Mouse (Mus musculus): ENCODE results near the gene Acbd7. TPM values are rescaled to one million over a fixed set of nuclear protein-coding genes. Genes with fewer than 3 reads are reported as not detected.

Acbd7 gene
- polyA plus RNA-seq, 1 experiment from 2014 or later: 0.40 TPM

DNA sequence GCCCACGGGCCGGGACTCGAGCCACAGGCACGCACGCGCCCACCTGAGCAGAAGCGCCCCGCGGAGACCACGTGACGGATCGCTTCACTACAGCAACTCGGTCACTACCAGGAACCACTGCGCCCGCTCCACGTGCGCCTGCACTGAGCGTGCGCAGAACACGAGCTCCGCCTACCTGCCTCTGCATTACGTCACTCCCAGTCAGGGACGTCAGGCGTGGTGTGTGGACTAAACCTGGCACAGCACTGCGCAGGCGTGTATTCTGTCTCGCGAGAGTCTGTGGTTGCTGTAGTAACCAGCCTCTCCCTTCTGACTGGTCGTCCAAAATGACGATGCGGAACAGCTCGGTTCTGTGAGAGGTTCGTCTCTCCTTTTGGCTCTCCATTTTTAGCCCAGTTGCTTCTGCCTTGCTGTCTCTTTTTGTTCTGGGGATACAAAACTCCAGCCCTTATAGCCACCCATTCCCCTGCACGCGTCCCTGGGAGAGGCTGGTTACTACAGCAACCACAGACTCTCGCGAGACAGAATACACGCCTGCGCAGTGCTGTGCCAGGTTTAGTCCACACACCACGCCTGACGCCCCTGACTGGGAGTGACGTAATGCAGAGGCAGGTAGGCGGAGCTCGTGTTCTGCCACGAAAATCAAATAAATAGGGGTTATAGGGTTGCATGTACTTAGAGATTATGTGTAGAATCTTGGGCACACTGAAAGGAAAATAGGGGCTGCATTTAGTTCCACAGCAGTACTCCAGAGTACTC, 3.3 kb upstream of the Acbd7 start, which contains the start of gene Rpp38:
Gene Rpp38 (minus strand): TSS at position 160 of the 759 bp plus-strand sequence.
- TF ChIP-seq CTCF (IDR thresholded peaks at IDR 0.05; ENCODE audit: low read depth): no peak
- ATAC-seq: peak; percentile 97
- Histone ChIP-seq H3K4me3 (ENCODE audit: low read depth, low read length) (peak within 1 kb of the TSS; percentile 76), H3K27me3 (replicated peaks; ENCODE audit: control insufficient read depth, insufficient read depth, low read length) (no peaks in the 10 kb centered on the region), H3K27ac (ENCODE audit: low read depth, low read length) (peak within 1 kb of the TSS; percentile 84), H3K4me2 (replicated peaks; ENCODE audit: low read depth) (peak within 1 kb of the TSS; percentile 84), H3K4me1 (replicated peaks; ENCODE audit: control insufficient read depth, insufficient read depth, low read length) (peaks cover 3% of the 10 kb centered on the region; the same call in 1 of the 2 replicates), H3K9ac (ENCODE audit: low read depth, low read length) (peak within 1 kb of the TSS; percentile 77), H3K36me3 (ENCODE audit: control insufficient read depth, insufficient read depth) (peaks cover 11% of the 10 kb centered on the region), H3K9me3 (ENCODE audit: control insufficient read depth) (no peaks in the 10 kb centered on the region)
- under 1% methylated on average over 45 of the region's 45 CpGs for WGBS

DNA sequence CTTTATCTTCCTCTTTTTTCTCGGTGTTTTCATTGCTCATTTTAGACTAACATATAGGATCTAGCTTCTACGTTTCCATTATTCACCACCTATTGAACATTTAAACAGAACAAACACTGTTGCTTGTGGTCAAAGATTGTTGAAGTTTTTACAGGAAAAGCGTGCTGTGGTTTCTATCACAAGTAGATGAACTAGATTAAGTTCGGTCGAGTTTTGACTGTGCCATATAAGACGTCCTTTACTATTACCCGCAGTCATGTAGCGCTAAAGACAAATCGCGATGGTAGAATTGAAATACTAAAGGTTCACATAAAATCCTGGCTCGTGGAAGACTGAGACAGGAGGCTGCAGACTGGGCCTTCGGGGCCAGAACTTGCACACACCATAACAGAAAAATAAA, 2.2 kb upstream of the Acbd7 start:
- WGBS: 91% methylated on average over 12 of the region's 12 CpGs
- peaks cover 3% of the 10 kb centered on the region; the same call in 1 of the 2 replicates for H3K4me1 ChIP-seq (replicated peaks; ENCODE audit: control insufficient read depth, insufficient read depth, low read length)
- no peaks in the 10 kb centered on the region for H3K9me3 ChIP-seq (ENCODE audit: control insufficient read depth)
- no peak overlapping the region for H3K4me3 ChIP-seq (ENCODE audit: low read depth, low read length)
- peaks cover 7% of the 10 kb centered on the region for H3K36me3 ChIP-seq (ENCODE audit: control insufficient read depth, insufficient read depth)
- no peak overlapping the region for H3K9ac ChIP-seq (ENCODE audit: low read depth, low read length)
- no peaks in the 10 kb centered on the region for H3K27me3 ChIP-seq (replicated peaks; ENCODE audit: control insufficient read depth, insufficient read depth, low read length)
- H3K4me2 ChIP-seq (replicated peaks; ENCODE audit: low read depth): no peak overlapping the region
- no peak for ATAC-seq
- no peak for TF ChIP-seq CTCF (IDR thresholded peaks at IDR 0.05; ENCODE audit: low read depth)
- H3K27ac ChIP-seq (ENCODE audit: low read depth, low read length): no peak overlapping the region

DNA sequence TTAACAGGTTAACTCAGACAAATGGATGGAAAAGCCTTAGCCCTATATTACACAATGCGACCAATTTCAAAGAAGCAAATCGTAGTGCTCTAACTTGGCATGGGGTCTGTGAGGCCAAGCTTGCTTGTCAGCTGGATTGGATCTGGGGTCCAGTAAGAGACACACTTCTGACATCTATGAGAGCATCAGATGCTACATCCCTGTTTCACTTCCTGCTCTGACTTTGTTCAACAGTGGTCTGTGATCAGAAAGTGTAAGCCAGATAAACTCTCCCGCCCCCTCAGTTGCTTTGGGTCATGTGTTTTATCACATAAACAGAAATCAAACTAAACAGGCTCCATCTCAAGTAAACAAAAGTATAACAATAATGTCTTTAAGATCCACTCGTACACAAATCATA, 12.5 kb downstream of the Acbd7 start:
- H3K27me3 ChIP-seq (replicated peaks; ENCODE audit: control insufficient read depth, insufficient read depth, low read length): no peaks in the 10 kb centered on the region
- H3K4me1 ChIP-seq (replicated peaks; ENCODE audit: control insufficient read depth, insufficient read depth, low read length): no peaks in the 10 kb centered on the region
- H3K36me3 ChIP-seq (ENCODE audit: control insufficient read depth, insufficient read depth): no peaks in the 10 kb centered on the region
- H3K9ac ChIP-seq (ENCODE audit: low read depth, low read length): no peak overlapping the region
- no peak overlapping the region for H3K4me2 ChIP-seq (replicated peaks; ENCODE audit: low read depth)
- no peak overlapping the region for H3K4me3 ChIP-seq (ENCODE audit: low read depth, low read length)
- ATAC-seq: no peak
- WGBS: 67% methylated on average over 4 of the region's 4 CpGs
- TF ChIP-seq CTCF (IDR thresholded peaks at IDR 0.05; ENCODE audit: low read depth): no peak
- H3K9me3 ChIP-seq (ENCODE audit: control insufficient read depth): 0 out of 2 replicates have a peak, but pooled peaks cover 5% of the 10 kb centered on the region
- H3K27ac ChIP-seq (ENCODE audit: low read depth, low read length): no peak overlapping the region

DNA sequence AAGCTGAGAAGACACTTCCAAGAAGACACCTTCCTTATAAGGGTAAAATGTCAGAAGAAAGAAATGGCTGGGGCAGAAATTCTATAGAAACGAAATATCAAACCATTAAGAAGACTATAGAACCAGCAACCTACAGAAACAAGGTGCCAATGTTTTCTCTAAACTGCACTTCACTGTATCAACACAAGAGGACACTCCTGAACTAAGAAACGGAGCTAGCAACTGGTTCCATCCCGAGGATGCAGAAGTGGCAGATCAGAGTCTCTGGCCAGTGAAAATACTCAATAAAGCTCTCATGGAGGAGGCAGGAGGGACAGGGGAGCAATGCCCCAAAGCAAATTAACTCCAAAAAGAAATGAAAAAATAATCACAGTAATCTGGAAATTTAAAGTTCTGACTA, 13.0 kb downstream of the Acbd7 start:
- Histone ChIP-seq H3K27me3 (replicated peaks; ENCODE audit: control insufficient read depth, insufficient read depth, low read length) (no peaks in the 10 kb centered on the region), H3K4me1 (replicated peaks; ENCODE audit: control insufficient read depth, insufficient read depth, low read length) (no peaks in the 10 kb centered on the region), H3K9ac (ENCODE audit: low read depth, low read length) (no peak overlapping the region), H3K4me2 (replicated peaks; ENCODE audit: low read depth) (no peak overlapping the region), H3K9me3 (ENCODE audit: control insufficient read depth) (0 out of 2 replicates have a peak, but pooled peaks cover 5% of the 10 kb centered on the region), H3K27ac (ENCODE audit: low read depth, low read length) (no peak overlapping the region), H3K36me3 (ENCODE audit: control insufficient read depth, insufficient read depth) (no peaks in the 10 kb centered on the region), H3K4me3 (ENCODE audit: low read depth, low read length) (no peak overlapping the region)
- 18% methylated on average over 3 of the region's 3 CpGs for WGBS
- ATAC-seq: no peak
- peak; percentile 89 for TF ChIP-seq CTCF (IDR thresholded peaks at IDR 0.05; ENCODE audit: low read depth)

DNA sequence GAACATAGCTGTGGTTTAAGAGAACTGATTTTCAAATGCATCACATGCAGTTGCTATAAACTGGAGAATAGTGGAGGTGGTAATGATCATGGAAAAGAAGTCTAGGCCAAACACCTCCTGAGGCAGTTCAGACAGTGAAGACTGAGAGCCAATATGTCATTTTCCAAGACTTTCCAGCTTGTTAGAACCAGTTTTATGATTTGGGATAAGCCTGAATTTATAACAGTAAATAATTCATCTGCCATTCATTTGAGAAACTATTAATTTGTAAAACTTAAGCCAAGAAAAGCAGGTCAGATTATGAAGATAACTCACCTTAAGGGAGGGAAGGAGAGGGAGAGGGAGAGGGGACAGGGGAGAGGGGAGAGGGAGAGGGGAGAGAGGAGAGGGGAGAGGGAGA, 17.2 kb downstream of the Acbd7 start:
- no peaks in the 10 kb centered on the region; the same call in 1 of the 2 replicates for H3K27me3 ChIP-seq (replicated peaks; ENCODE audit: control insufficient read depth, insufficient read depth, low read length)
- no peak overlapping the region for H3K27ac ChIP-seq (ENCODE audit: low read depth, low read length)
- no peaks in the 10 kb centered on the region for H3K36me3 ChIP-seq (ENCODE audit: control insufficient read depth, insufficient read depth)
- H3K9me3 ChIP-seq (ENCODE audit: control insufficient read depth): 0 out of 2 replicates have a peak, but pooled peaks cover 5% of the 10 kb centered on the region
- no peak overlapping the region for H3K4me3 ChIP-seq (ENCODE audit: low read depth, low read length)
- TF ChIP-seq CTCF (IDR thresholded peaks at IDR 0.05; ENCODE audit: low read depth): no peak
- no peak overlapping the region for H3K9ac ChIP-seq (ENCODE audit: low read depth, low read length)
- 0 out of 2 replicates have a peak, but pooled peaks cover 3% of the 10 kb centered on the region for H3K4me1 ChIP-seq (replicated peaks; ENCODE audit: control insufficient read depth, insufficient read depth, low read length)
- no peak for ATAC-seq
- H3K4me2 ChIP-seq (replicated peaks; ENCODE audit: low read depth): no peak overlapping the region

DNA sequence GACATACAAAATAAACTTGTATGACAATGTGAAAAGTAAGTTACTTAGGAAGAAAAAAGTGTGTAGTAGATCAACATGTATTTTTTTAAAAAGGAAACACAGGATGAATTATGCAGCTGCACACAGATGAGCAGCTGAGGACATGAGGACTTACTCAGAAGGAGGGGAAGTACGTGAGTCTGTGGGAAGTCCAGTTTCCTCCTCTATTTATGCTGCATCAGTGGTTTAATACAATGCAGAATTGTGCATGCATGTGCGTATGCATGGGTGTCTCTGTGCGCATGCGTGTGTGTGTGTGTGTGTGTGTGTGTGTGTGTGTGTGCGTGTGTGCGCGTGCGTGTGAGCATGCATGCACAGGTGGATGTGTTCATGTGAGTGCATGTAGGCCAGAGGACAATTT, 19.8 kb downstream of the Acbd7 start:
- H3K9ac ChIP-seq (ENCODE audit: low read depth, low read length): no peak overlapping the region
- H3K27me3 ChIP-seq (replicated peaks; ENCODE audit: control insufficient read depth, insufficient read depth, low read length): no peaks in the 10 kb centered on the region; the same call in 1 of the 2 replicates
- H3K4me1 ChIP-seq (replicated peaks; ENCODE audit: control insufficient read depth, insufficient read depth, low read length): 0 out of 2 replicates have a peak, but pooled peaks cover 3% of the 10 kb centered on the region
- ATAC-seq: no peak
- no peaks in the 10 kb centered on the region for H3K36me3 ChIP-seq (ENCODE audit: control insufficient read depth, insufficient read depth)
- H3K4me2 ChIP-seq (replicated peaks; ENCODE audit: low read depth): no peak overlapping the region
- TF ChIP-seq CTCF (IDR thresholded peaks at IDR 0.05; ENCODE audit: low read depth): no peak
- no peak overlapping the region for H3K4me3 ChIP-seq (ENCODE audit: low read depth, low read length)
- 0 out of 2 replicates have a peak, but pooled peaks cover 5% of the 10 kb centered on the region for H3K9me3 ChIP-seq (ENCODE audit: control insufficient read depth)
- H3K27ac ChIP-seq (ENCODE audit: low read depth, low read length): no peak overlapping the region
- WGBS: 89% methylated on average over 8 of the region's 8 CpGs
